Mouse (Mus musculus): ENCODE measurements around the gene Csn1s2b.
A peak's percentile ranks its signal among the peaks of the same experiment; 100 is the strongest.
"Not testable (repeated sequence)": the region's sequence is repeated elsewhere in the genome, so short reads cannot be mapped to it uniquely, and the experiment has no call there.

Csn1s2b gene

GRCm38 (mm10) chr5:87807782-87808181 lies at the start of gene Csn1s2b:
Gene Csn1s2b (plus strand): TSS chr5:87808082.
- no peak for DNase-seq (ENCODE audit: low spot score)

- no peak for DNase-seq (ENCODE audit: low spot score)
Measured at GRCm38 (mm10) chr5:87764546-87764945, 43.3 kb upstream of the Csn1s2b start.

GRCm38 (mm10) chr5:87772151-87772550 lies 35.7 kb upstream of the Csn1s2b start:
- DNase-seq (ENCODE audit: low spot score): not testable (repeated sequence)

GRCm38 (mm10) chr5:87774267-87774666 lies 33.6 kb upstream of the Csn1s2b start, which contains the start of gene Csn1s2a:
Gene Csn1s2a (plus strand): TSS chr5:87774567.
- DNase-seq (ENCODE audit: low spot score): no peak

GRCm38 (mm10) chr5:87782731-87783130 lies 25.2 kb upstream of the Csn1s2b start:
- DNase-seq (ENCODE audit: low spot score): no peak

GRCm38 (mm10) chr5:87809253-87809652 lies 1.4 kb downstream of the Csn1s2b start:
- DNase-seq (ENCODE audit: low spot score): no peak

- DNase-seq (ENCODE audit: low spot score): no peak
Measured at GRCm38 (mm10) chr5:87825386-87825785, 17.5 kb downstream of the Csn1s2b start, which contains the start of gene Prr27. Gene Prr27 (plus strand): TSS chr5:87825686.

- DNase-seq (ENCODE audit: low spot score): peak; percentile 2
Measured at GRCm38 (mm10) chr5:87855136-87855716, 47.3 kb downstream of the Csn1s2b start.

GRCm38 (mm10) chr5:87870084-87870483 lies 62.2 kb downstream of the Csn1s2b start:
- DNase-seq (ENCODE audit: low spot score): no peak

GRCm38 (mm10) chr5:87871423-87871822 lies 63.5 kb downstream of the Csn1s2b start:
- peak; percentile 4 for DNase-seq (ENCODE audit: low spot score)

All from embryo, embryonic 10.5 days (tissue).